Mouse (Mus musculus) thymus, postnatal 10 days (tissue): ENCODE results near the gene Ppef2.

ENCODE experiments used
- DNase-seq, 2 experiments: peaks; one replicate each; pipeline ENCODE4 v3.0.0; 2021; ENCODE audit warnings: low spot score in 2 of 2

Gene Ppef2

DNA sequence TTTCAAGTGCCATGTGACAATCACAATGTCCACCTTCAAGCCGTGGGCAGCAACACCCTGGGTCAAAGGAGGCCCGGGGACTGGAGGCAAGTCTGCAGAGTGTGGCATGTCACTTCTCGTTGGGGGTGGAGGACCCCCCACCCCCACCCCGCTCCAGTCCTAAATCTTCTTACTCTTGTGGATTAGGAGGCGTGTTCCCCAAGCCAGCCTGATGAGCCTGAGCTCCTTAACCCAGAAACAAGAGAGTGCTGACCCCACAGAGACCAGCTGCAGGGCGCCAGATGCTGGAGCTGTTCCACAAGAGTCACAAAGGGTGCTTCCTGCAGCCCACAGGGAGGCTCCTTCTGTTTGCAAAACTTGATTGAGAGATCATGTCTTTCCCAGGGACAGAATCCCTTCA, at the start of gene Ppef2:
Ppef2 (minus strand) TSS at position 61 of the 400 bp plus-strand sequence.
- no peak for DNase-seq

- no peak for DNase-seq
Observed at GRCm38 (mm10) chr5:92304291-92304690, 48.2 kb upstream of the Ppef2 start.

DNA sequence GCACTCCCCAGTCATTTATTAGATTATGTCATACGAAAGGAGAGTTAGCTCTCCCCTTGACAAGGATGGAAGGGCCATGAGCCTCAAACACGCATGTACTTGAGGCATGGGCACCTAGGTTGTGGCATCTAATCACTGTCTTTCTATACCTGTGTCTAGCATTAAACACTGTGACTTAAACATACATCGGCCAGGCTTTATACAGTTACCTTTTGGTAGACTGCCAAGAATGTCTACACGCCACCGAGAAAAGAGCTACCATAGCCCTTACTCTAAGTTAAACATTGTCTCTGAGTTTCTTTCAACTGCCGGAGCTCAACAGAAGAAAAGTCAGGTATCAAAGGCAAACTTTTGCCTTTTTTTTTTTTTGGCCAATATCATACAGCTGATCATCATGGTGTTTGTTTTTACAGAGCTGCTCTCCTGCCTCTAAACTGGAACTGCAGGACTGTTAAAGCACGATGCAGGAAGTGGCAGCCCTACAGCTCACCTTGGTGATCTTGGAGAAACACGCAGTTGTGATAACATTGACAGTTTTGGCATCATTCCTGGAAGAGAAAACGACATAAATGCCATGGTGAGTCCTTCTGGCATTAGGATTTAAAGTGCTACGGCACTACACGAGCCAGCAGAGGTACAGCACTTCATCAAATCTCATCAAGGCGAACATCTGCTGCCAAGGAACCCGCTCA, 46.2 kb upstream of the Ppef2 start:
- DNase-seq, result no peak

GRCm38 (mm10) chr5:92294525-92294924, 38.4 kb upstream of the Ppef2 start:
- DNase-seq, result no peak

GRCm38 (mm10) chr5:92291652-92292414, 35.8 kb upstream of the Ppef2 start:
- no peak for DNase-seq

- no peak for DNase-seq
Observed at GRCm38 (mm10) chr5:92287840-92288239, 31.8 kb upstream of the Ppef2 start.

- no peak for DNase-seq
Observed at GRCm38 (mm10) chr5:92283107-92283506, 27.0 kb upstream of the Ppef2 start.

GRCm38 (mm10) chr5:92282571-92282970, 26.5 kb upstream of the Ppef2 start:
- DNase-seq, result no peak

DNA sequence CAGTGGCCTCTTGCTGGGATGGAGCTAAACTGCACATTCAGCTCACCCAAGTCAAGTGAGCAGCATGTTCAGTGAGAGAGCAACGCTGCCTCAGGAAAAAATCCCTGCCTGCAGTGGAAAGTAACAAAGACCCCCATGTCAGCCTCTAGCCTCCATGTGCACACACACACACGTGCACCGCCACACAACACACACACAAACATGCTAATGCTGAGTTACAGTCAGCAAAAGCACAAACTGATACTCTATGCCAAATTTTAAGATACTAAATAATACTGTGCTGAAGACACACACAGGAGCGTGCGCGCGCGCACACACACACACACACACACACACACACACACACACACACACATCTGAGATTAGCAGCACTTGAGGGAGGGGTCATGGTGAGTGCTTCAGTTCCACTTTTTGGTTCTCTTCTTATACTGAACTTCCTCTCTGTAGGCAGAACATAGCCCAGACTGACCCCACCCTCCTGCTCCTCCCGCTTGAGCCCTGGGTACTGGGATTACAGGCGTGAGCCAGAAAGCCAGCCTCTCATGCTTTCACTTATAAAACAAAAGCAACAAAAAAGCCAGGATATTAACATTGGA, 23.0 kb upstream of the Ppef2 start:
- no peak for DNase-seq

- peak; percentile 48 to 63 for DNase-seq
Observed at GRCm38 (mm10) chr5:92277437-92278394, 21.6 kb upstream of the Ppef2 start, which contains the start of gene Naaa. Gene Naaa (minus strand): TSS chr5:92278170.

DNA sequence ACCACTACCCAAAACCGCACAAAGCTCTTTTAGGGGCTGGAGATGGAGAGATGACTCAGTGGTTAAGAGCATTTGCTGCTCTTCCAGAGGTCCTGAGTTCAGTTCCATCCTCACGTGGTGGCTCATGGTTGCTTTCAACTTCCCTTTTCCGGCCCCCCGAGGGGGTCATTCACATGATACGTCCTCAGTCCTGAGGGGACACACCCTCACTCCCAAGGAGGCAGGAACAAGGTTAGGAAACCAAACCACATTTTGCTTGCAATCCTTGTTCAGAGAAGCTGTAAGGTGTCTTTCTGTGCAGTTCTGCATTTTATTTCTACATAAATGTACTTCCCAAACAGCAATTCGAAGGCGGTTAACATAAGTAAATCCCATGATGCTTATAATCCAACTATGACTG, 14.4 kb upstream of the Ppef2 start:
- DNase-seq, result no peak

GRCm38 (mm10) chr5:92263761-92264359, 7.8 kb upstream of the Ppef2 start:
- no peak for DNase-seq

GRCm38 (mm10) chr5:92262646-92263045, 6.6 kb upstream of the Ppef2 start:
- DNase-seq, result no peak

DNA sequence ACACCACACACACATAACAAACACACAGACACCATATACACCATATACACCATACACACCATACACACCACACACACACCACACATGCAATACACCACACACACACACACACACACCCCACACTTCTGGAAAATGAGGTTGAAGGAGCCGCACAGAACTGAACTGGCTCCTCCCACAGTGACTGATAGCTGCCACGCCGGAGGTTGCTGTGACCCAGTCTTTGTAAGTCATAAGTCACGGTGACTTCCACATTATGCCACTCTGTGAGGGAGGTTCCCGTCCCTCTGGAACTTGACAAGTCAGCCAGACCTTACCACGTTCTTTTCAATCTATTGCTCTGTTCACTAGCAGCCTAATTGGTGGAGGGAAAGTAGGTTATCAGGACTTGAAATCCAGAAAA, 1.6 kb downstream of the Ppef2 start:
- DNase-seq, result no peak

GRCm38 (mm10) chr5:92252797-92253343, 3.2 kb downstream of the Ppef2 start:
- no peak for DNase-seq

DNA sequence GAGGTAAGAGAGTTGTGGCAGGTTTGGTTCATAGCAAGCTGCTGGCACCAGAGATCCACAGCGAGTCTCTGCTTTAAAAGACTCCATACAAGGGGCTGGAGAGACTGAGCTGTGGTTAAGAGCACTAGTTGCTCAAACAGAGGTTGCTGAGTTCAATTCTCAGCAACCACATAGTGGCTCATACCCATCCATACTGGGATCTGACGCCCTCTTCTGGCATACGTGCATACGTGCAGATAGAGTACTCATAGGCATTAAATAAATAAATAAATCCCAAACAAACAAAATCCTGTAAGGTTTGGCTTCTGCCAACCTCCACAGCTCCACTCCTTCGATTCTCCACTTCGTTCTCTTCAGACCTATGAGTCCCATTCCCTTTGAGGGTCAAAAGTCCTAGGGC, 4.0 kb downstream of the Ppef2 start:
- DNase-seq, result no peak

DNA sequence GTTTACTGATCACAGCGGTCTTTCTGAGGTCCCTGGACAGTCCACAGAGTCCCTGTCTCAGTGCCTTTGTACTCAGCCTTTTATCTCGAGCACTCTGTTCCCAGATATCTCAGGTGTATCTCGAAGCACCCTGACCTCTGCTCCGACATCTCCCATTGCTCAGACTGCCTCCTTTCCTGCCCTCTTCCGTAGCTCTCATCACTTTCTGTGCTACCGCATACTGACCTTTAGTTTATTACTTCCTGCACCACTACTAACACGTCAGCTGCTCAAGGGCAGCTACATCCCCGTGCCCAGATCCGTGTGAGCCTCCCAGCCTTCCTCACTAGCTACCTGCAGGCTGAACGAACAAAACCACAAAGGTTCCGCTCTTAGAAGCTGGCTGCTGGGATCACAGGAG, 7.5 kb downstream of the Ppef2 start:
- DNase-seq, result no peak

- peak; percentile 29 to 57 for DNase-seq
Observed at GRCm38 (mm10) chr5:92245483-92245882, 10.6 kb downstream of the Ppef2 start.

DNA sequence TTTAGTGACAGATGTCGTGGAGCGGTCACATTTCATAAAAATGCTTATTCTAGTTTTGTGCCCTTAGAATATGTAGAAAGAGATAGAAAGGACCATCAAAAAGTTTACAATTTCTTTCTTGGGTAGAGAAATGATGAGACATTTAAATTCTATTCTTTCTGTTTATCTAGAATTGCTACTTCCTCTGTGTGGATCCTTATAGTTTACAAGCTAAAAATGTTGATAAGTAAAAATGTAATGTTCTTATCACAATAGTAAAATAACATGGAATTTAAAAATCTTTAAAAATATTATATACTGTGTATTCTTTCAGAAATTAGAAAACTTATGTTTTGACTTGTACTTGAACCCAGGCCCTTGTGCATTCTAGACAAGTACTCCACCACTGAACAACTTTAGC, 11.2 kb downstream of the Ppef2 start:
- DNase-seq, result no peak

DNA sequence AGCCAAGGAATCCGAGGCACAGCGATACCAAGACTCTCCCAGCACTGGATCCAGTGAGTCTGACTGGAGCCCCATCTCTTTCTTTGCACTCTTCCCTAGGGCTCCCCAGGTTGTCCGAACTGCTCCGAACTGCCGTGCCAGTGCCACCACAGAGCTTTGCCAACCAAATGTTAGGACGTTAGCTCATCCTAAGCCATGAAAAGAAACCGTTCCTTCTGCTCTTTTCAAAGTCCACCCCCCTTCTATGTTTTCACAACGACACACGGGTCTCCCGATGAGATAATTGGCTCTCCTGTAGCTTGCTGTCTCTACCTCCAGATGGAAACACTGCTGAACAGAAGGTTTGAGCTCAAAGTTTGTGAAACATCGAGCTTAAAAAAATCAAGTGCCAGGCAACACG, 15.3 kb downstream of the Ppef2 start:
- no peak for DNase-seq
